Comparison of ENCODE assay signal across 8 mouse cellular contexts in the genomic region with DNA sequence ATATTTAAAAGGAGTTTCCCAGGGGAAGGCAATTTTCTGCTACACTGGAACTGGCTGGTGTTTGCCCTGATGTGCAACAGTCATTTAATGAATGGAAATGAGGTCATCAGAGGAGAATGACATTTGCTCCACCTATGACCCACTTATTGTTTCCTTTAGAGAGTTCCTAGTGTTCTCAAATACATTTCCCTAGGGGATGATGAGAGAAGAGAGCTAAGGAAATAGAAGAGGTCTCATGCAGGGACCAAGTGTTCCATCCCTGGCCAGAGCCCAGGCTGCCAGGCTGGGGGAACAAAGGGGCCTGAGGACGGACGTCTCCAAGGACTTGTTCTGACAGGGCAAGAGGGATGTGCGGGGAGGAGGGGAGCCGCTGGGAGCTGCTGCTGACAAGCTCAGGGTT.
A peak's percentile ranks its signal among the peaks of the same experiment; 100 is the strongest.
DNase-seq lines count a peak whose midpoint lies in the region; ATAC-seq lines count a peak whose summit lies in the region.
"Had no signal": no experiment of that assay in that cellular context is flagged by ENCODE, and none has a peak within 500 bp of the region (broad histone marks: within the 10 kb centered on the region; RNA-seq: fewer than 3 reads in every experiment).

No protein-coding gene starts in this region.

- no peaks in the 10 kb centered on the region for H3K9me3 ChIP-seq in kidney, embryonic 14.5 days (ENCODE audit: control insufficient read depth, low read length)
- no peaks in the 10 kb centered on the region for H3K9me3 ChIP-seq in embryonic facial prominence, embryonic 11.5 days (replicated peaks; ENCODE audit: control insufficient read depth, low read length)
- H3K9me3 ChIP-seq in hindbrain, embryonic 10.5 days = no peaks in the 10 kb centered on the region
- no peaks in the 10 kb centered on the region for H3K9me3 ChIP-seq in intestine, embryonic 16.5 days (ENCODE audit: control insufficient read depth, low read length)
- H3K9me3 ChIP-seq: midbrain, embryonic 12.5 days had no signal

- H3K4me3 ChIP-seq in kidney, embryonic 14.5 days (ENCODE audit: low read length) = no peak overlapping the region
- H3K4me3 ChIP-seq in embryonic facial prominence, embryonic 11.5 days (ENCODE audit: low read depth, low read length) = no peak overlapping the region
- H3K4me3 ChIP-seq in hindbrain, embryonic 10.5 days = no peak overlapping the region; the same call in 1 of the 2 replicates
- no peak overlapping the region for H3K4me3 ChIP-seq in intestine, embryonic 16.5 days (ENCODE audit: low read length)
- H3K4me3 ChIP-seq: midbrain, embryonic 12.5 days had no signal

- no peak overlapping the region for H3K4me2 ChIP-seq in kidney, embryonic 14.5 days (replicated peaks; ENCODE audit: low read depth, low read length)
- H3K4me2 ChIP-seq in embryonic facial prominence, embryonic 11.5 days (ENCODE audit: low read depth, low read length) = no peak overlapping the region
- H3K4me2 ChIP-seq in intestine, embryonic 16.5 days (ENCODE audit: low read depth, low read length) = no peak overlapping the region
- H3K4me2 ChIP-seq: midbrain, embryonic 12.5 days had no signal

- DNase-seq in kidney, postnatal 14 days = peak; percentile 28
- no peak for DNase-seq in embryonic facial prominence, embryonic 11.5 days (ENCODE audit: low spot score)
- DNase-seq in hindbrain, embryonic 10.5 days (ENCODE audit: low spot score) = peak; percentile 83
- peak; percentile 50 for DNase-seq in retina, postnatal 1 day
- no peak for DNase-seq in spleen, postnatal 36 days (ENCODE audit: low spot score in 2 of 2)

- no peak for ATAC-seq in kidney, embryonic 14.5 days (ENCODE audit: low FRiP score, low TSS enrichment)
- ATAC-seq in embryonic facial prominence, embryonic 11.5 days (replicated peaks; ENCODE audit: insufficient number of reproducible peaks, low FRiP score, low TSS enrichment, low read depth) = 0 out of 2 replicates have a peak, but pooled peaks have one; percentile 19
- ATAC-seq in intestine, embryonic 16.5 days = no peak

- no peaks in the 10 kb centered on the region for H3K36me3 ChIP-seq in kidney, embryonic 14.5 days (ENCODE audit: control insufficient read depth, insufficient read depth, low read length)
- no peaks in the 10 kb centered on the region for H3K36me3 ChIP-seq in embryonic facial prominence, embryonic 11.5 days (replicated peaks; ENCODE audit: control insufficient read depth, insufficient read depth, low read depth, low read length)
- no peaks in the 10 kb centered on the region for H3K36me3 ChIP-seq in hindbrain, embryonic 10.5 days
- H3K36me3 ChIP-seq in intestine, embryonic 16.5 days (ENCODE audit: control insufficient read depth, insufficient read depth, low read length) = no peaks in the 10 kb centered on the region
- H3K36me3 ChIP-seq: midbrain, embryonic 12.5 days had no signal

- peaks cover 9% of the 10 kb centered on the region; the same call in 1 of the 2 replicates for H3K4me1 ChIP-seq in kidney, embryonic 14.5 days (ENCODE audit: control insufficient read depth, insufficient read depth, low read length)
- no peaks in the 10 kb centered on the region; the same call in 1 of the 2 replicates for H3K4me1 ChIP-seq in embryonic facial prominence, embryonic 11.5 days (ENCODE audit: control insufficient read depth, insufficient read depth, low read length)
- peaks cover 64% of the 10 kb centered on the region for H3K4me1 ChIP-seq in hindbrain, embryonic 10.5 days (replicated peaks)
- peaks cover 4% of the 10 kb centered on the region for H3K4me1 ChIP-seq in intestine, embryonic 16.5 days (ENCODE audit: control insufficient read depth, insufficient read depth, low read length)

- H3K27me3 ChIP-seq in kidney, embryonic 14.5 days (ENCODE audit: control insufficient read depth, insufficient read depth, low read length) = no peaks in the 10 kb centered on the region
- no peaks in the 10 kb centered on the region for H3K27me3 ChIP-seq in embryonic facial prominence, embryonic 11.5 days (ENCODE audit: control insufficient read depth, insufficient read depth, low read length)
- peaks cover 32% of the 10 kb centered on the region for H3K27me3 ChIP-seq in hindbrain, embryonic 10.5 days (ENCODE audit: insufficient read depth, poor library complexity, severe bottlenecking)
- H3K27me3 ChIP-seq in intestine, embryonic 16.5 days (replicated peaks; ENCODE audit: control insufficient read depth, insufficient read depth, low read length) = no peaks in the 10 kb centered on the region

- no peak overlapping the region for H3K9ac ChIP-seq in kidney, embryonic 14.5 days (ENCODE audit: low read depth, low read length)
- H3K9ac ChIP-seq in embryonic facial prominence, embryonic 11.5 days (replicated peaks; ENCODE audit: low read length) = no peak overlapping the region
- no peak overlapping the region for H3K9ac ChIP-seq in intestine, embryonic 16.5 days (ENCODE audit: low read depth, low read length)
- H3K9ac ChIP-seq: midbrain, embryonic 12.5 days had no signal

- 28% methylated on average over 4 of the region's 4 CpGs for WGBS in kidney, embryonic 14.5 days
- 3% methylated on average over 4 of the region's 4 CpGs for WGBS in embryonic facial prominence, embryonic 11.5 days
- 7% methylated on average over 4 of the region's 4 CpGs for WGBS in hindbrain, embryonic 10.5 days
- 58% methylated on average over 4 of the region's 4 CpGs for WGBS in intestine, embryonic 16.5 days

- H3K27ac ChIP-seq in kidney, embryonic 14.5 days (ENCODE audit: low read depth, low read length) = no peak overlapping the region
- no peak overlapping the region for H3K27ac ChIP-seq in embryonic facial prominence, embryonic 11.5 days (replicated peaks; ENCODE audit: low read depth, low read length)
- peak overlapping the region; percentile 78 for H3K27ac ChIP-seq in hindbrain, embryonic 10.5 days
- no peak overlapping the region for H3K27ac ChIP-seq in intestine, embryonic 16.5 days (ENCODE audit: low read length)
- H3K27ac ChIP-seq: midbrain, embryonic 12.5 days had no signal

Comparison
In these comparisons a context has a peak if more than half of its experiments do, and no peak if none do; other contexts are left out.
1. DNase-seq: peak in kidney, postnatal 14 days (single experiment), hindbrain, embryonic 10.5 days (single experiment) and retina, postnatal 1 day (single experiment); none in embryonic facial prominence, embryonic 11.5 days (single experiment) and spleen, postnatal 36 days (0 of 2).